Mouse (Mus musculus): ENCODE measurements around the gene Nsfl1c. TPM values are rescaled to one million over a fixed set of nuclear protein-coding genes. Genes with fewer than 3 reads are reported as not detected.

Nsfl1c gene
- polyA plus RNA-seq, 1 experiment, result 68.9 TPM

GRCm38 (mm10) chr2:151524324-151525041, 30.5 kb downstream of the Nsfl1c start:
- DNase-seq, result no peak
- TF ChIP-seq CTCF (IDR thresholded peaks at IDR 0.05; ENCODE audit: insufficient read depth, low read length) (no peak), POLR2A (IDR thresholded peaks at IDR 0.05; ENCODE audit: borderline replicate concordance, extremely low read depth, low read depth, low read length) (no peak)
- 35% methylated on average over 4 of the region's 4 CpGs for WGBS
- Histone ChIP-seq H3K4me1 (ENCODE audit: control insufficient read depth, insufficient read depth, low read length) (no peaks in the 10 kb centered on the region; the same call in 1 of the 2 replicates), H3K4me3 (replicated peaks; ENCODE audit: extremely low read depth, low read depth, low read length) (no peak overlapping the region)

- no peak for TF ChIP-seq POLR2A (IDR thresholded peaks at IDR 0.05; ENCODE audit: borderline replicate concordance, extremely low read depth, low read depth, low read length)
- no peak for TF ChIP-seq CTCF (IDR thresholded peaks at IDR 0.05; ENCODE audit: insufficient read depth, low read length)
- DNase-seq, result no peak
- Histone ChIP-seq H3K4me3 (replicated peaks; ENCODE audit: extremely low read depth, low read depth, low read length) (no peak overlapping the region), H3K4me1 (ENCODE audit: control insufficient read depth, insufficient read depth, low read length) (peaks cover 7% of the 10 kb centered on the region)
- 64% methylated on average over 2 of the region's 2 CpGs for WGBS
Measured at GRCm38 (mm10) chr2:151525520-151525919, 31.5 kb downstream of the Nsfl1c start.

GRCm38 (mm10) chr2:151528066-151528465, 34.1 kb downstream of the Nsfl1c start:
- peaks cover 9% of the 10 kb centered on the region for H3K4me1 ChIP-seq (ENCODE audit: control insufficient read depth, insufficient read depth, low read length)
- WGBS, result 83% methylated on average over 1 of the region's 1 CpGs
- no peak for DNase-seq
- no peak for TF ChIP-seq POLR2A (IDR thresholded peaks at IDR 0.05; ENCODE audit: borderline replicate concordance, extremely low read depth, low read depth, low read length)
- TF ChIP-seq CTCF (IDR thresholded peaks at IDR 0.05; ENCODE audit: insufficient read depth, low read length), result no peak
- H3K4me3 ChIP-seq (replicated peaks; ENCODE audit: extremely low read depth, low read depth, low read length), result no peak overlapping the region

- Histone ChIP-seq H3K4me1 (ENCODE audit: control insufficient read depth, insufficient read depth, low read length) (peaks cover 9% of the 10 kb centered on the region), H3K4me3 (replicated peaks; ENCODE audit: extremely low read depth, low read depth, low read length) (no peak overlapping the region)
- DNase-seq, result no peak
- TF ChIP-seq CTCF (IDR thresholded peaks at IDR 0.05; ENCODE audit: insufficient read depth, low read length) (no peak), POLR2A (IDR thresholded peaks at IDR 0.05; ENCODE audit: borderline replicate concordance, extremely low read depth, low read depth, low read length) (no peak)
Measured at GRCm38 (mm10) chr2:151529169-151529568, 35.2 kb downstream of the Nsfl1c start.

- H3K4me3 ChIP-seq (replicated peaks; ENCODE audit: extremely low read depth, low read depth, low read length), result no peak overlapping the region
- TF ChIP-seq CTCF (IDR thresholded peaks at IDR 0.05; ENCODE audit: insufficient read depth, low read length) (no peak), POLR2A (IDR thresholded peaks at IDR 0.05; ENCODE audit: borderline replicate concordance, extremely low read depth, low read depth, low read length) (no peak)
- peaks cover 9% of the 10 kb centered on the region for H3K4me1 ChIP-seq (ENCODE audit: control insufficient read depth, insufficient read depth, low read length)
- peak; percentile 17 for DNase-seq
- 21% methylated on average over 8 of the region's 8 CpGs for WGBS
Measured at GRCm38 (mm10) chr2:151530378-151531230, 36.6 kb downstream of the Nsfl1c start.

GRCm38 (mm10) chr2:151533632-151534031, 39.6 kb downstream of the Nsfl1c start:
- no peak for DNase-seq
- 64% methylated on average over 6 of the region's 6 CpGs for WGBS
- peaks cover 17% of the 10 kb centered on the region for H3K4me1 ChIP-seq (ENCODE audit: control insufficient read depth, insufficient read depth, low read length)
- H3K4me3 ChIP-seq (replicated peaks; ENCODE audit: extremely low read depth, low read depth, low read length), result no peak overlapping the region
- TF ChIP-seq CTCF (IDR thresholded peaks at IDR 0.05; ENCODE audit: insufficient read depth, low read length), result no peak
- no peak for TF ChIP-seq POLR2A (IDR thresholded peaks at IDR 0.05; ENCODE audit: borderline replicate concordance, extremely low read depth, low read depth, low read length)

GRCm38 (mm10) chr2:151535961-151536617, 42.1 kb downstream of the Nsfl1c start:
- Histone ChIP-seq H3K4me1 (ENCODE audit: control insufficient read depth, insufficient read depth, low read length) (peaks cover 9% of the 10 kb centered on the region), H3K4me3 (replicated peaks; ENCODE audit: extremely low read depth, low read depth, low read length) (no peak overlapping the region)
- DNase-seq, result no peak
- TF ChIP-seq CTCF (IDR thresholded peaks at IDR 0.05; ENCODE audit: insufficient read depth, low read length) (no peak), POLR2A (IDR thresholded peaks at IDR 0.05; ENCODE audit: borderline replicate concordance, extremely low read depth, low read depth, low read length) (0 out of 2 replicates have a peak, but pooled peaks have one; percentile 30)
- 26% methylated on average over 1 of the region's 1 CpGs for WGBS

- Histone ChIP-seq H3K4me3 (replicated peaks; ENCODE audit: extremely low read depth, low read depth, low read length) (no peak overlapping the region), H3K4me1 (ENCODE audit: control insufficient read depth, insufficient read depth, low read length) (peaks cover 12% of the 10 kb centered on the region)
- peak; percentile 43 for DNase-seq
- TF ChIP-seq POLR2A (IDR thresholded peaks at IDR 0.05; ENCODE audit: borderline replicate concordance, extremely low read depth, low read depth, low read length), result no peak
- no peak for TF ChIP-seq CTCF (IDR thresholded peaks at IDR 0.05; ENCODE audit: insufficient read depth, low read length)
- whole genome bisulfite sequencing, result 7% methylated on average over 5 of the region's 5 CpGs
Measured at GRCm38 (mm10) chr2:151536618-151536974, 42.6 kb downstream of the Nsfl1c start.

GRCm38 (mm10) chr2:151538646-151539045, 44.7 kb downstream of the Nsfl1c start:
- TF ChIP-seq CTCF (IDR thresholded peaks at IDR 0.05; ENCODE audit: insufficient read depth, low read length), result no peak
- no peak for TF ChIP-seq POLR2A (IDR thresholded peaks at IDR 0.05; ENCODE audit: borderline replicate concordance, extremely low read depth, low read depth, low read length)
- Histone ChIP-seq H3K4me1 (ENCODE audit: control insufficient read depth, insufficient read depth, low read length) (peaks cover 12% of the 10 kb centered on the region), H3K4me3 (replicated peaks; ENCODE audit: extremely low read depth, low read depth, low read length) (no peak overlapping the region)
- WGBS, result 64% methylated on average over 4 of the region's 4 CpGs
- no peak for DNase-seq

All from lung, adult 2 months (tissue).